Mouse (Mus musculus) left cerebral cortex, postnatal 4 days (tissue): Measurements from ENCODE around the gene Kcnab2. TPM values are rescaled to one million over a fixed set of nuclear protein-coding genes. Genes with fewer than 3 reads are reported as not detected.

Source experiments
- DNase-seq: peaks from one replicate; pipeline ENCODE4 v3.0.0-alpha.2; 2022
- intact Hi-C: fragments of 180-260 bp; cut with DNase I; formaldehyde crosslinking; loops from one replicate; pipeline ENCODE4 v1.15.1; 2025
- total RNA-seq, 2 experiments: library from RNA; stranded (reverse); gene quantifications; 2 replicates each; pipeline ENCODE4 v1.2.3; 2021

The Kcnab2 gene
- total RNA-seq: 10 to 100 TPM; 35.0 to 43.6 TPM

- intact Hi-C loops: no loop called here
These were observed at the start of gene Kcnab2 for GRCm38 (mm10) chr4:152477466-152478223. Gene Kcnab2, minus strand, starts transcription at chr4:152477871.

DNA sequence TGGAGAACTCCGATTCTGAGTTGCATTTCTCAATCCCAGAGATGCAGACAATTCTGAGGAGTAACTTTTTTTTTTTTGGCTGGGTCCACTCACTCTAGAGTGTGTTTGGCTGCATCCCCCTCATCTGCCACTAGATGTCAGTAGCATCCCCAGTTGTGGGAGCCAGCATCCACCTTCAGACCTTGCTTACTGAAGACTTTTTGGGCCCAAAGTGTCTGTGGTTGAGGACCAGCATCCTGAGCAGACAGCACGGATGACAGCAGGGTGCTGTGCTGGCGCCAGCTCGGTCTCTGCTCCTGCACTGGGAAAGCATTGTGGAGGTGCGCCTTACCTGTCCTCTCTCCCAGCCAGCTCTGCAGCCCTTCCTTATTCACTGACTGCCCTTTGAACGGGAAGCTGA lies 42.4 kb upstream of the Kcnab2 start:
- intact Hi-C loops: no loop called here
- DNase-seq: peak; percentile 78

More at GRCm38 (mm10) chr4:152477466-152478223, at the start of gene Kcnab2:
- DNase-seq: peak; percentile 100

DNA sequence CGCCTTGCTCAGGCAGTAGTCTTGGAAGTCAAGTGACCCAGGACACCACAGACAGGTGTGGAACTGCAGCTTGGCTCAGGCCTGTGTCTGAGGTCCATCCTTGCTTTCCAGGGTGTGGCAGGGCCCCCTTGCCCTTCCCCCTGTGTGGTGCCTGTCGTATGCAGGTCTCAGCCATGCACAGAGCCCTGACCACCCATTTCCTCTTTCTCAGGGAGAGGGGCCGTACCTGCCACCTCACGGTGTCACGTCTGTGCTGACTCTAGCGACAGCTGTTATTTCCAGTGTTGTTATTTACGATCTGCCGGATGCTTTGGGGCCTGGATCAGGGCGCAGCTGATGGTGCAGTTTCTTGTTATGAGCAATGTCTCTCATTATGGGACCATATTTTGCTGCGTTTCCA lies 41.4 kb upstream of the Kcnab2 start:
- intact Hi-C loops: no loop called here

DNA sequence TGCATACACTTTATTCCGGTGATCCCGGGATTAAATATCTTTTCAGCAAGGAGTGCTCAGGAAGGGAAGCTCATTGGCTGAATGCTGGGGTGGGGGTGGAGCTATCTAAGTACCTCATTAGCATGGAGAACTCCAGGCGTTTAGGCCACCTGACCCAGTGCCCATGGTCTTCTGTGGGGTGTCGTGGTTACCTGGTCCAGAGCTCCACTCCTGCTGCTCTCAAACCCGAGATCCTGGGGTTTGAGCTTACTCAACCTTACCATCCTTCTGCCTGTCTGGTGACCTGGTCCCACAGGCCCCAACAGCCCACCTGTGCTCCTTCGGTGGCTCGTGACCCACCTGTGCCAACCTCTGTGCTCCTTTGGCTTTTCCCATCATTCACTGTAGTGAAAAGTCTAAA lies 37.2 kb upstream of the Kcnab2 start:
- DNase-seq: no peak
- intact Hi-C loops: no loop called here

More for the DNA sequence above, 41.4 kb upstream of the Kcnab2 start:
- DNase-seq: no peak

DNA sequence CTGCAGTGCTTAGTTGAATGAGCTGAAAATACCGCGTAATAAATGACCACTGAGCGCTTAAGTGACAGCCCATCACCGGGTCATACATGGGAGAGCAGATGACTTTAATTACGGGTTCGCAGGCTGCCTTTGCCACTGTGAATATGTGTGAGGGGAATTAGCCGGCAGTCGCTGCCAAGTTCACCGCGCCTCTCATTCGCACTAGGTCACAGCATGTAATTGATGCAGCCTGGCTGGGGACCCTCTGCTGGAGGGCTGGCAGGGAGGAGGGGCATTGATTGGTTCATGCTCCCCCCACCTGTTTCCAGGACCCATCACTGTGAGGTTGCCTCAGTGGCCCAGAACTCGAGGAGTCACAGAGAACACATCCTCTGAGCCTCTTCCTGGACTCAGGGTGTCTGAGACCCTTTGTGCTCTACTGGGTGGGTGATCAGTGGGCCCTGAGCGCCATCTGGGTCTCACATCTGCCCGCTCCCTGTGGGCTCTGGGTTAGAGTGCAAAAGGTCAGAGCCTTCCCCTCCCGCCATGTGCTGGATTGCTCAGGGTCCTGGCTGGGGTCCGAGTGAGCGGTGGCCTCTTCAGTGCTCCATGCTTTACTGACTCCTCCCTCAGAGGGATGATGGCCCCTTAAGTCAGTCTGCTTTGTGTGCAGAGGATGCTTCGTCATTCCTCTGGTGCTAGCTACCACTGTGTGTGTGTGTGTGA lies 34.7 kb upstream of the Kcnab2 start:
- intact Hi-C loops: no loop called here
- no peak for DNase-seq

DNA sequence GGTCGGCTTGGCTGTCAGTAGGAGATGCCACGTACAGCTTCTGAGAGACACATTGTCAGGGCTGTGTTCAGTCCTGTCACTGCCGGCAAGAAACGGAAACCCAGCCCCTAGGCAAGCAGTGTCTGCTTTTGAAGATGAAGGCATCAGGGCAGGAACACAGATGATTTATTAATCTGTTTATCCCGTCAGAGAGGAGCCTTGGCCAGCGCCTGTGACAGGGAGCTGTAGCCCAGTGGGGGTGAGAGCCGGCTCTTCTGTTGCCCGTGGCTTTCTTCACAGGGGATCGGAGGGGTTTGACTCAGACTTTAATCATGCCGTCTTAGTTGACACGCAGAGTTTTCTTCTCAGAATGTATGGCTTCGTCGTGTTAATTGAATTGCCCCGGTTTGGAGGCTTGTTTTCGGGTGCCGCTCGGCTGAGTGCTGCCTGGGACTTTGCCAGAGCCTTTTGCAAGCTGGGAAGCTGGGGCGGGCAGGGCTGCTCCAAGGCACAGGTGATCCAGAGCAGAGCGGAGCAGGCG lies 16.7 kb upstream of the Kcnab2 start:
- intact Hi-C loops: no loop called here
- peak; percentile 20 for DNase-seq

- peak; percentile 80 for DNase-seq
- intact Hi-C loops: no loop called here
These were observed 13.7 kb upstream of the Kcnab2 start for GRCm38 (mm10) chr4:152491250-152491899.

GRCm38 (mm10) chr4:152490311-152490710 lies 12.6 kb upstream of the Kcnab2 start:
- intact Hi-C loops: no loop called here
- DNase-seq: no peak

DNA sequence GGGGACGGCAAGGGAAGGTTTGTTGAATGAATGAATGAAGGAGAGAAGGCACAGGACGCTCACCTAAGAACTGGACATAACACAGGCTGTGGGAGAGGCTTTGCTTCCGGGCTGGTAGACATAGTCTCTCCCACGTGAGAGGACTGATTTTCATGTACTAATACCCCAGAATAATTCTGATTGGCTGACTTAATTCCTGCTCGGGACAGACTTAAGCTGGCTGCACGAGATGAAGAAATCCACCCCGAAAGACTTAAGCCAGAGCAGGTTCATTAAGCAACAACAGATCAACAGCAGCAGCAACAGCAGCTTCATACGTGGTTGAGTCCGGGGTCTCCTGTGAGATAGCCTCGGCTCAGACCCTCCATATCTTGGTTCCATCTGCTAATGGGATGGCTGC lies 10.4 kb upstream of the Kcnab2 start:
- intact Hi-C loops: no loop called here
- DNase-seq: no peak

DNA sequence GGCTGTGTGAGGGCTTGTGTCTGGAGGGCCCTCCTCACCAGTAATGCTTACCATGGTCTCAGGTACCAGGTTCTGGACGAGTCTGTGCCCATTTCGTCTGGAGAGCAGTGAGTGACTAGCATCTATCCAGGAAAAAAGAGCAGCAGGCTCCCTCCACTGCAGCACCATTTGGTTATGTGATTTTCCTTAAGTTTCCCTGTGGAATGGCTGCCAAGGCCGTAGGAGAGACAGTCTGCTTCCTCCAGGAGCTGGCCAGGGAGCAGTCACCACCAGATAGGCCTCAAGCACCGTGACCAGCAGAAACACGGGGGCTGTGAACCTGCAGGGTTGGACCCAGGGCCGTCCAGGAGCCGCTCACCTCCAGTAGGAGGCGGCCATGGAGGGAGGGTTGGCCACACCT lies 2.8 kb upstream of the Kcnab2 start:
- intact Hi-C loops: no loop called here
- no peak for DNase-seq

- DNase-seq: no peak
- intact Hi-C loops: no loop called here
These were observed 525 bp upstream of the Kcnab2 start for GRCm38 (mm10) chr4:152478224-152478567.

DNA sequence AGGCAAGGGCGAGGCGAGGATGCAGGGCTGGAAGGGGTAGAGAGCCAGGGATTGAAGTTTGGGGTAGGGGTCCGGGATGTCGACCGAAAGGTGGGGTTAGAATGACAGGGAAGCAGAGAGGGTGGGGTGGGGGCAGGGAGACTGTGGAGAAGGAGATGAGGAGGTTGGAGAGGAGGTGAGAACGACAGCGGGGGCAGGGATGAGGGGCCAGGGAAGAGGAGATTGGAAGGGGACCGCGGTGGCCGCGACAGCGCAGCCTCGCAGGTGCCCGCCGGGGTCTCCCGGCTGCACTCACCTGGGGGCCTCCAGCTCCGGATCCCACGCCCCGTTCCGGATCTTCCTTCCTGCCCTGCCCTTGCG lies 585 bp downstream of the Kcnab2 start:
- intact Hi-C loops: no loop called here
- DNase-seq: no peak

DNA sequence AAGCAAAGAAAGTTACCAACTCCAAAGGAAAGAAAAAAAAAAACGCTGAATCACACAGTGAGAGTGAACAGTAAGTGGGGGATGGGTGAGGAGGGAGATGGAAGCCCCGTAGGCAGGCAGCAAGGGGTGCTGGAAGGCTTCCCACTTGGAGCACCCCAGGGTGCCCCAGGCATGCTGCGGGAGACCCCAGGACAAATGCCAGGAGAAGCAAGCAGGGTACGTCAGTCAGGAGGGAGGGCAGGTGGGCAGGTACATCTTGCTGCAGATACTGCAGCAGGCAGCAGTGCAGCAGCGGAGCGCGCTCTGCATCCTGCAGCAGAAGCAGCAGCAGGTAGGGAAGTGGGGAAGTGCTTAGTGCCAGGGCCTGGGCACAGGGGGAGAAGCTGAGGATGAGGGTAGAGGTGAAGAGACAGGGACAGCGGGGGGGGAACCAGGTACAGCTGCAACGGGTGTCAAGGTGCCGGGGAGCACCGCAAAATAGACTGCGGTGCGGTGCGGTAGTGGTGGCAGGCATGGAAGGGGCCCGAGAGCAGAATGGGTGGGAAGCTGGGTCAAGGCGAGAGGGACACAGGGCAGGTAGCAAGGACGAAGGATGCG lies 1.1 kb downstream of the Kcnab2 start, which contains the start of gene Nphp4:
Gene Nphp4, plus strand, starts transcription at position 280 of the 597 bp plus-strand sequence.
- no peak for DNase-seq
- intact Hi-C loops: no loop called here

- no peak for DNase-seq
- intact Hi-C loops: no loop called here
These were observed 1.7 kb downstream of the Kcnab2 start for GRCm38 (mm10) chr4:152475941-152476340.

DNA sequence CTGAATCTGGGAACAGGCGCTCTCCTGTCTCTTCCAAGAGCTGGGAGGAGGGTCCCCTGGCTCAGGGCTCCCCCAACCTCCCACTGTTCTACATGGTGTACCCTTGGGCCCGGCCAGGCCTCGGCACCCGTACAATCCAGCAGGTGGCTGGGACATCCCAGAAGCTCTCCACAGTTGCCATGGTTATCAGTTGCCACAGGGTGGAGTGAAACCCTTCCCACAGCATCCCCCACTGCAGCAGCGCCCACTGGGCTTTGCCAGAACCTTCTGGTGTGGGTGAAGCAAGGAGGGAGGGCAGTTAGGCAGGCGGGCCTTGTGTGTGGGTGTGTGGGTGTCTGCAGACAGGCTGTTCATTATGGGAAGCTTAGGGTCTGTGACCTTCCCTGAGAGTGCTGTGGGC lies 9.7 kb downstream of the Kcnab2 start:
- DNase-seq: no peak
- intact Hi-C loops: no loop called here

GRCm38 (mm10) chr4:152466601-152467000 lies 11.1 kb downstream of the Kcnab2 start:
- intact Hi-C loops: no loop called here
- DNase-seq: no peak

DNA sequence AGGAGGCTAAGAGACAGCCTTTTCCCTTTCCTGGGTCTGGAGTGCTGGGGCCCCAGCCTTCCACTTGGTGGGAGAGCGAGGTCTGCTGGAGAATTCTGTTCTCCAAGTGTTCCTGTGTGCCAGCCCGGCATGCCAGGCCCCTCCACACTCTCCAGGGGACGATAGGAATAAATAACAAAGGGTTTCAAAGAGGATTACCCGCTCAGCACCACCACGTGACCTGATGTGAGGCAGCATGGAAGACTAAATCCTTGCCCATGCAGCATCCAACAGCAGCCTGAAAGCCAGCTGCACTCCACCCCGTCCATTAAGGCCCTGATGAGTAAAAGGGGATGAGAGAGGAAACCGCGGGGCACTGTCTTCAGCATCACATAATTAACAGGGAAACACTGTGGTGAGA lies 12.6 kb downstream of the Kcnab2 start:
- intact Hi-C loops: no loop called here
- peak; percentile 17 for DNase-seq

GRCm38 (mm10) chr4:152463147-152463546 lies 14.5 kb downstream of the Kcnab2 start:
- intact Hi-C loops: no loop called here
- no peak for DNase-seq

- no peak for DNase-seq
- intact Hi-C loops: no loop called here
These were observed 15.2 kb downstream of the Kcnab2 start for GRCm38 (mm10) chr4:152462516-152462915.

DNA sequence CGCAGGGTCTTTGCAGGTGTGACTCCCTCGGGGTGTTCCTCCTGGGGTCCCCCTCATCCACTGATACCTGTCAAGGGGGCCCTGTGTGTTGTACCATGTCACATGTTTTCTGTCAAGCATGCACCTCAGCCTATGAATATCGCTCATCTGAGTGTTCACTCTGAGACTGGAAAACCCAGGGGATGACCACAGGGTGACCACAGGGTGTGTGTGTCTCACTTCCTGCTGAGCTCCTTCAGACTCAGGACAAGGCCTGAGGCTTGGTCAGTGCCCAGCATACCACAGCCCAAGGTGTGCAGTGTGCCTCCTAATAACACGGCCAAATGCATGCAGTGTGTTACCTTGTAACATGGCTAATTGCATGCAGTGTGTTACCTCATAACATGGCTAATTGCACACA lies 20.0 kb downstream of the Kcnab2 start:
- intact Hi-C loops: no loop called here
- no peak for DNase-seq

- no peak for DNase-seq
- intact Hi-C loops: no loop called here
These were observed 21.1 kb downstream of the Kcnab2 start for GRCm38 (mm10) chr4:152456609-152457008.
